Mouse (Mus musculus): ENCODE results near the gene Lrrc8d. TPM values are rescaled to one million over a fixed set of nuclear protein-coding genes. Genes with fewer than 3 reads are reported as not detected.

The Lrrc8d gene
- total and polyA plus RNA-seq, 3 experiments: 7.0 to 26.1 (median 16.6) TPM

- no peak for TF ChIP-seq USF2 (conservative IDR thresholded peaks at IDR 0.05; ENCODE audit: low read depth, low read length)
Measured at GRCm38 (mm10) chr5:105710473-105710872, 10.7 kb downstream of the Lrrc8d start (continued).

- no peak overlapping the region for H3K27ac ChIP-seq (ENCODE audit: insufficient read depth, low read depth)
- H3K4me2 ChIP-seq (ENCODE audit: insufficient read depth, low read depth, poor library complexity, severe bottlenecking): no peak overlapping the region
- H3K36me3 ChIP-seq (replicated peaks in 1 of 2; ENCODE audit: control insufficient read depth in 1 of 2, insufficient read depth in 1 of 2, low read length in 1 of 2): peaks cover 23 to 56% of the 10 kb centered on the region in 2 experiments
- in situ Hi-C loops (cut with MboI; ENCODE audit: low pct_ligation_motif_present, low pct_unique_long_range_greater_than_20kb, low sequenced_read_pairs): no loop called here
- dilution Hi-C loops (cut with MboI; ENCODE audit: extremely low pct_ligation_motif_present, extremely low pct_unique_long_range_greater_than_20kb, low sequenced_read_pairs): no loop called here
- H3K9me3 ChIP-seq (replicated peaks; ENCODE audit: low read length): no peaks in the 10 kb centered on the region
- TF ChIP-seq E2F4 (IDR thresholded peaks at IDR 0.05; ENCODE audit: insufficient replicate concordance, low read depth, low read length): no peak
- TF ChIP-seq BHLHE40 (IDR thresholded peaks at IDR 0.05; ENCODE audit: low read depth, low read length): no peak
- no peak for TF ChIP-seq MXI1 (IDR thresholded peaks at IDR 0.05; ENCODE audit: low read depth, low read length)
- TF ChIP-seq TBP (conservative IDR thresholded peaks at IDR 0.05; ENCODE audit: low read depth, low read length): no peak
- no peak for TF ChIP-seq SMC3 (IDR thresholded peaks at IDR 0.05; ENCODE audit: low read depth, low read length)
- TF ChIP-seq PAX5 (IDR thresholded peaks at IDR 0.05; ENCODE audit: low read length): no peak
- no peak for TF ChIP-seq UBTF (IDR thresholded peaks at IDR 0.05; ENCODE audit: low read depth, low read length)
- TF ChIP-seq EP300 (IDR thresholded peaks at IDR 0.05; ENCODE audit: low read length): no peak
- no peak for TF ChIP-seq CTCF (conservative IDR thresholded peaks at IDR 0.05 in 1 of 2, IDR thresholded peaks at IDR 0.05 in 1 of 2; ENCODE audit: low read depth in 2 of 2, low read length in 2 of 2)
- TF ChIP-seq RAD21 (IDR thresholded peaks at IDR 0.05; ENCODE audit: low read depth, low read length): no peak
- TF ChIP-seq POLR2AphosphoS2 (IDR thresholded peaks at IDR 0.05; ENCODE audit: low read depth, low read length): no peak
- no peak for TF ChIP-seq ETS1 (conservative IDR thresholded peaks at IDR 0.05; ENCODE audit: low read depth, low read length)
- no peak for TF ChIP-seq JUN (IDR thresholded peaks at IDR 0.05; ENCODE audit: insufficient read depth, low read depth, low read length)
- no peak for TF ChIP-seq KAT2A (IDR thresholded peaks at IDR 0.05; ENCODE audit: insufficient replicate concordance, low read length)
- no peak for TF ChIP-seq MYC (IDR thresholded peaks at IDR 0.05; ENCODE audit: low read depth, low read length)
- TF ChIP-seq USF1 (IDR thresholded peaks at IDR 0.05; ENCODE audit: low read depth, low read length): no peak
- no peak for TF ChIP-seq CHD2 (IDR thresholded peaks at IDR 0.05; ENCODE audit: low read length)
- TF ChIP-seq JUND (conservative IDR thresholded peaks at IDR 0.05; ENCODE audit: low read depth, low read length): no peak
- peaks cover 27 to 93% of the 10 kb centered on the region in 2 experiments for H3K4me1 ChIP-seq (ENCODE audit: control insufficient read depth in 1 of 2, insufficient read depth in 2 of 2)
- DNase-seq (ENCODE audit: extremely low read depth): no peak
- no peaks in the 10 kb centered on the region for H3K27me3 ChIP-seq (replicated peaks)
- H3K4me3 ChIP-seq (replicated peaks in 1 of 3; ENCODE audit: low read depth in 2 of 3, low read length in 2 of 3, poor library complexity in 1 of 3): no peak overlapping the region
- H3K79me2 ChIP-seq (replicated peaks; ENCODE audit: control insufficient read depth, extremely low read depth, insufficient read depth, poor library complexity, severe bottlenecking): peaks cover 90% of the 10 kb centered on the region
- no peak overlapping the region for H3K9ac ChIP-seq (ENCODE audit: insufficient read depth, low read depth)
Measured at GRCm38 (mm10) chr5:105714446-105714845, 14.7 kb downstream of the Lrrc8d start.

GRCm38 (mm10) chr5:105715095-105715494, 15.3 kb downstream of the Lrrc8d start:
- DNase-seq (ENCODE audit: extremely low read depth): no peak
- H3K27ac ChIP-seq (ENCODE audit: insufficient read depth, low read depth): no peak overlapping the region
- dilution Hi-C loops (cut with MboI; ENCODE audit: extremely low pct_ligation_motif_present, extremely low pct_unique_long_range_greater_than_20kb, low sequenced_read_pairs): no loop called here
- no peaks in the 10 kb centered on the region for H3K27me3 ChIP-seq (replicated peaks)
- peaks cover 90% of the 10 kb centered on the region for H3K79me2 ChIP-seq (replicated peaks; ENCODE audit: control insufficient read depth, extremely low read depth, insufficient read depth, poor library complexity, severe bottlenecking)
- TF ChIP-seq POLR2AphosphoS2 (IDR thresholded peaks at IDR 0.05; ENCODE audit: low read depth, low read length): no peak
- no peak for TF ChIP-seq CTCF (conservative IDR thresholded peaks at IDR 0.05 in 1 of 2, IDR thresholded peaks at IDR 0.05 in 1 of 2; ENCODE audit: low read depth in 2 of 2, low read length in 2 of 2)
- no peak for TF ChIP-seq UBTF (IDR thresholded peaks at IDR 0.05; ENCODE audit: low read depth, low read length)
- no peak for TF ChIP-seq ZKSCAN1 (IDR thresholded peaks at IDR 0.05; ENCODE audit: borderline replicate concordance, low read depth, low read length)
- no peak for TF ChIP-seq ZC3H11A (IDR thresholded peaks at IDR 0.05; ENCODE audit: low read depth, low read length)
- TF ChIP-seq MYC (IDR thresholded peaks at IDR 0.05; ENCODE audit: low read depth, low read length): no peak
- TF ChIP-seq KAT2A (IDR thresholded peaks at IDR 0.05; ENCODE audit: insufficient replicate concordance, low read length): no peak
- no peak for TF ChIP-seq MAFK (IDR thresholded peaks at IDR 0.05; ENCODE audit: insufficient replicate concordance, low read length)
- no peak for TF ChIP-seq CHD1 (IDR thresholded peaks at IDR 0.05; ENCODE audit: low read depth, low read length)
- TF ChIP-seq USF2 (conservative IDR thresholded peaks at IDR 0.05; ENCODE audit: low read depth, low read length): no peak
- no peak for TF ChIP-seq NELFE (IDR thresholded peaks at IDR 0.05; ENCODE audit: low read depth, low read length)
- TF ChIP-seq JUN (IDR thresholded peaks at IDR 0.05; ENCODE audit: insufficient read depth, low read depth, low read length): no peak
- TF ChIP-seq POLR2A (IDR thresholded peaks at IDR 0.05; ENCODE audit: low read depth, low read length): no peak
- no peak overlapping the region for H3K9ac ChIP-seq (ENCODE audit: insufficient read depth, low read depth)
- in situ Hi-C loops (cut with MboI; ENCODE audit: low pct_ligation_motif_present, low pct_unique_long_range_greater_than_20kb, low sequenced_read_pairs): no loop called here
- peaks cover 23 to 59% of the 10 kb centered on the region in 2 experiments for H3K36me3 ChIP-seq (replicated peaks in 1 of 2; ENCODE audit: control insufficient read depth in 1 of 2, insufficient read depth in 1 of 2, low read length in 1 of 2)
- H3K9me3 ChIP-seq (replicated peaks; ENCODE audit: low read length): no peaks in the 10 kb centered on the region
- H3K4me3 ChIP-seq (replicated peaks in 1 of 3; ENCODE audit: low read depth in 2 of 3, low read length in 2 of 3, poor library complexity in 1 of 3): no peak overlapping the region
- H3K4me2 ChIP-seq (ENCODE audit: insufficient read depth, low read depth, poor library complexity, severe bottlenecking): no peak overlapping the region
- H3K4me1 ChIP-seq (ENCODE audit: control insufficient read depth in 1 of 2, insufficient read depth in 2 of 2): peaks cover 27 to 95% of the 10 kb centered on the region in 2 experiments

Data from CH12.LX (cell line).